Mouse (Mus musculus) lung, embryonic 16.5 days (tissue): ENCODE results near the gene Slc35c2. TPM values are rescaled to one million over a fixed set of nuclear protein-coding genes. Genes with fewer than 3 reads are reported as not detected.

Experiments
- polyA plus RNA-seq: library from polyadenylated mRNA; unstranded; fragments of >200 nt; fragmentation: Nextera tagmentation; extraction: Ambion mirVana; gene quantifications from 2 replicates; pipeline ENCODE4 v1.2.1, GENCODE M21; 2015

Gene Slc35c2
- polyA plus RNA-seq, 1 experiment from 2014 or later = 47.9 TPM

Other genes with a start within 250 kb of the Slc35c2 start
- gene Cd40, start 232.2 kb downstream of the Slc35c2 start, polyA plus RNA-seq = 41.7 and 41.9 TPM in 2 replicates
- not detected in 2 replicates for gene 1700025C18Rik, start 197.1 kb downstream of the Slc35c2 start, polyA plus RNA-seq
- gene Cdh22, start 53.0 kb downstream of the Slc35c2 start, polyA plus RNA-seq = 0.67 and 0.88 TPM in 2 replicates
- gene Elmo2, start 38.6 kb upstream of the Slc35c2 start, polyA plus RNA-seq = 76.6 and 82.8 TPM in 2 replicates
- 1.1 and 1.9 TPM in 2 replicates for gene Zfp663, start 80.9 kb upstream of the Slc35c2 start, polyA plus RNA-seq
- 5.9 and 6.6 TPM in 2 replicates for gene Zfp334, start 100.4 kb upstream of the Slc35c2 start, polyA plus RNA-seq
- gene Ocstamp, start 112.5 kb upstream of the Slc35c2 start, polyA plus RNA-seq = 0.18 TPM in 1 of 2 replicates, not detected in the other
- 0.57 and 0.80 TPM in 2 replicates for gene Slc13a3, start 185.4 kb upstream of the Slc35c2 start, polyA plus RNA-seq
- 29.4 and 30.6 TPM in 2 replicates for gene Trp53rka, start 205.5 kb upstream of the Slc35c2 start, polyA plus RNA-seq
- gene Slc2a10, start 215.9 kb upstream of the Slc35c2 start, polyA plus RNA-seq = 12.7 and 13.1 TPM in 2 replicates